Mouse (Mus musculus): ENCODE data around the gene Onecut3. TPM values are rescaled to one million over a fixed set of nuclear protein-coding genes. Genes with fewer than 3 reads are reported as not detected.
A peak's percentile ranks its signal among the peaks of the same experiment; 100 is the strongest.

Gene Onecut3
- polyA plus RNA-seq, 1 experiment from 2014 or later = not detected

DNA sequence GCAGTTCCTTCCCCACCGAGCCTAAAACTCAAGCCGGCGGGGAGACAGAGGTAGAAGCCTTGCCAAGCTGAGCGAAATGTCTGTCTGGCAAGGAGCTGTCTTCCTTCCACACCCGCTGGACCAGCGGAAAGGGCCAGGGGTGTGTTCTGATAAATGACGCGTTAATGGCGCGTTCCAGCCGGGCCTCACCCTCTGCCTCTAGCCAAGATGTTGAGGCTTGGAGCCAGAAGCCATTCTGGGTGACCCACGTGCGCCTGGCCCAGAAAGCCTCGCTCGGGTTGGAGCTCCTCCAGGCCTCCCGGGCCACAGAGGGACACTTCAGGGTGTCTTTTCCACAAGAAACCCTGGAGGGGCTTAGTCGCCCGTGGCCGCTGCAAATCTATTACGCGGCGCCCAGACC lies 4.6 kb upstream of the Onecut3 start:
- ATAC-seq (ENCODE audit: low read depth) = no peak

DNA sequence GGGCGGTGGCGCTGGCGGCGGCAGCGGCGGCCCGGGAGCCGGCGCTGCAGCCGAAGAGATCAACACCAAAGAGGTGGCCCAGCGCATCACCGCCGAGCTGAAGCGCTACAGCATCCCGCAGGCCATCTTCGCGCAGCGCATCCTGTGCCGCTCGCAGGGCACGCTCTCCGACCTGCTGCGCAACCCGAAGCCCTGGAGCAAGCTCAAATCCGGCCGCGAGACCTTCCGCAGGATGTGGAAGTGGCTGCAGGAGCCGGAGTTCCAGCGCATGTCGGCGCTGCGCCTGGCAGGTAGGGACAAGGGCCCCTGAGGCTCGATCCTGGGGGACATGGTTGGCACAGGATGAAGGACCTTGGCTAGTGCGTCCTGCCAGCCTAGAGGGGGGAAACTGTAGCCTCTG lies 1.3 kb downstream of the Onecut3 start:
- ATAC-seq (ENCODE audit: low read depth) (no peak), DNase-seq (ENCODE audit: low spot score) (no peak)
- H3K4me1 ChIP-seq (ENCODE audit: control insufficient read depth, insufficient read depth, low read length) = 0 out of 2 replicates have a peak, but pooled peaks cover 6% of the 10 kb centered on the region
- H3K4me2 ChIP-seq (ENCODE audit: low read depth, low read length) = peak overlapping the region; percentile 77
- 2% methylated on average over 24 of the region's 35 CpGs for WGBS
- H3K9ac ChIP-seq (ENCODE audit: low read depth, low read length) = no peak overlapping the region
- peaks cover 99% of the 10 kb centered on the region for H3K27me3 ChIP-seq (replicated peaks; ENCODE audit: control insufficient read depth, insufficient read depth, low read length)
- peak overlapping the region; percentile 45 for H3K4me3 ChIP-seq (ENCODE audit: low read depth, low read length)
- no peaks in the 10 kb centered on the region for H3K9me3 ChIP-seq (ENCODE audit: control insufficient read depth, low read length)
- H3K27ac ChIP-seq (replicated peaks; ENCODE audit: low read depth, low read length) = no peak overlapping the region
- no peaks in the 10 kb centered on the region for H3K36me3 ChIP-seq (ENCODE audit: control insufficient read depth, insufficient read depth, low read length)

More for the DNA sequence above, 4.6 kb upstream of the Onecut3 start:
- no peaks in the 10 kb centered on the region for H3K4me1 ChIP-seq (ENCODE audit: control insufficient read depth, insufficient read depth, low read length)
- H3K27me3 ChIP-seq (replicated peaks; ENCODE audit: control insufficient read depth, insufficient read depth, low read length) = peaks cover 89% of the 10 kb centered on the region
- no peak overlapping the region for H3K4me3 ChIP-seq (ENCODE audit: low read depth, low read length)
- WGBS = under 1% methylated on average over 17 of the region's 22 CpGs
- no peak for DNase-seq (ENCODE audit: low spot score)
- no peak overlapping the region for H3K27ac ChIP-seq (replicated peaks; ENCODE audit: low read depth, low read length)
- H3K36me3 ChIP-seq (ENCODE audit: control insufficient read depth, insufficient read depth, low read length) = no peaks in the 10 kb centered on the region
- no peak overlapping the region for H3K9ac ChIP-seq (ENCODE audit: low read depth, low read length)
- no peaks in the 10 kb centered on the region for H3K9me3 ChIP-seq (ENCODE audit: control insufficient read depth, low read length)
- no peak overlapping the region for H3K4me2 ChIP-seq (ENCODE audit: low read depth, low read length)

DNA sequence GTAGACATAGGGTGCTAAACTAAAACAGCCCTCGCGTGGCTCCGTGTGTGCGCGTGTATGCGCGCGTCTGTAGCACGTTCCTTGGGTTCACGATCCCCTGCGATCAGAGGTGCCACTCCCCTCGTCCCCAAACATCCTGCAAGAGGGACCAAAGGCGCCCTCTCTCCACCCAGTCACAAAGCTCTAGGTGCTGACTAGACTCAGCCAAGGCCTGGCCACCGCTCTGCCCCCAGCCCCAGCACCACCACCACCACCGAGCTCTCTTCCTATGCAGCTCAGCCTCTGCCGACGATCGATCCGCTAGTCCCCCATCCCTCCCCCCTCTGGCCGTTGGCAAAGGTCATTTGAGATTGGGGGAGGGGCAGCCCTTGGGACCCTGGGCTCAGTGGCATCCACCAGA lies 1.8 kb downstream of the Onecut3 start:
- Histone ChIP-seq H3K27me3 (replicated peaks; ENCODE audit: control insufficient read depth, insufficient read depth, low read length) (peaks cover 99% of the 10 kb centered on the region), H3K36me3 (ENCODE audit: control insufficient read depth, insufficient read depth, low read length) (no peaks in the 10 kb centered on the region), H3K27ac (replicated peaks; ENCODE audit: low read depth, low read length) (no peak overlapping the region), H3K9me3 (ENCODE audit: control insufficient read depth, low read length) (no peaks in the 10 kb centered on the region), H3K4me2 (ENCODE audit: low read depth, low read length) (no peak overlapping the region), H3K4me1 (ENCODE audit: control insufficient read depth, insufficient read depth, low read length) (0 out of 2 replicates have a peak, but pooled peaks cover 6% of the 10 kb centered on the region), H3K9ac (ENCODE audit: low read depth, low read length) (no peak overlapping the region), H3K4me3 (ENCODE audit: low read depth, low read length) (no peak overlapping the region)
- ATAC-seq (ENCODE audit: low read depth) = no peak
- no peak for DNase-seq (ENCODE audit: low spot score)
- WGBS = under 1% methylated on average over 20 of the region's 20 CpGs

DNA sequence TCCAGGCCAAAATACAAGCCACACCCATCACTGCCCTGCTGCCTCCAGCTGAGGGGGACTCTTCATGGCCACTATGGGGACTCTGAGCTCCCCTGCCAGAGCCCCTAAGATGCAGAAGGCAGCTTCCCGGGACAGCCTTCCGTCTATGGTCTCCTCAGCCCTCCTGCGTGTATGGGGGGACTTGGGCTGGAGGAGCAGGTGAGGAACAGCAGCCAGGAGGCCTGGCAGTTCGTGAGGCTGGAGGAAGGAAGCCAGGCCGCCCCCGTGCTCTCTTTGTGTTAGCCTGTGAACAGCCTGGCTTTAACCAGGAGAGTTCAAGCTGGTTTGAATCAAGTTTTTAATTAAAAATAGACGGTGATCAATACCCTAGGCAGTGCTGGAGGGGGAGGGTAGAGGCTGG lies 7.7 kb downstream of the Onecut3 start:
- no peak overlapping the region for H3K4me3 ChIP-seq (ENCODE audit: low read depth, low read length)
- 0% methylated on average over 7 of the region's 7 CpGs for WGBS
- no peaks in the 10 kb centered on the region for H3K36me3 ChIP-seq (ENCODE audit: control insufficient read depth, insufficient read depth, low read length)
- DNase-seq (ENCODE audit: low spot score) = no peak
- peaks cover 87% of the 10 kb centered on the region for H3K27me3 ChIP-seq (replicated peaks; ENCODE audit: control insufficient read depth, insufficient read depth, low read length)
- ATAC-seq (ENCODE audit: low read depth) = no peak
- no peak overlapping the region for H3K9ac ChIP-seq (ENCODE audit: low read depth, low read length)
- no peaks in the 10 kb centered on the region for H3K9me3 ChIP-seq (ENCODE audit: control insufficient read depth, low read length)
- no peaks in the 10 kb centered on the region for H3K4me1 ChIP-seq (ENCODE audit: control insufficient read depth, insufficient read depth, low read length)
- no peak overlapping the region for H3K4me2 ChIP-seq (ENCODE audit: low read depth, low read length)
- H3K27ac ChIP-seq (replicated peaks; ENCODE audit: low read depth, low read length) = no peak overlapping the region

DNA sequence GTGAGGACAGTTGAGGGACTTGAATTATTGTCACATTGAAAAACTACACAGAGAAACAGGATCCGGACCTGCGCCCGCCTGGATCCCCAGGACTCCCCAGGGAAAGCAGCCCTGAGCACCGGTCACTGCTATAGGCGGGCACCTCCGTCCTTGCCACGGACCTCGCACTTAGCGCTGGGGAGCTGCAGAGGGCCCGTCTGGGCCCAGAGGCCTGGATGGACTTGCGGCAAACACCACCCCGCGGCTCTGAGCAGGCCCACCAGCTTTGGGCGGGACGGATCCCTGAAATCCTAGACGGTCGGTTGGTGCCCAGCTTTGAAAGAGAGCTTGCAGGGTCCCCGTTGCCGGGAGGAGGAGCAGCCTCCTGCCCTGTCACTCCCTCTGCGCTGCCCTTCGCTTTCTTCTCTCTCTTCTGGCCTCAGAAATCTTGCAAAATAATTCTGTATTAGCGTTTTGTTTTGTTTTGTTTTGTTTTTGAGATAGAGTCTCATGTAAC lies 8.2 kb downstream of the Onecut3 start:
- peaks cover 86% of the 10 kb centered on the region for H3K27me3 ChIP-seq (replicated peaks; ENCODE audit: control insufficient read depth, insufficient read depth, low read length)
- peak overlapping the region; percentile 10; the same call in 1 of the 2 replicates for H3K4me3 ChIP-seq (ENCODE audit: low read depth, low read length)
- H3K9ac ChIP-seq (ENCODE audit: low read depth, low read length) = peak overlapping the region; percentile 45; the same call in 1 of the 2 replicates
- H3K4me1 ChIP-seq (ENCODE audit: control insufficient read depth, insufficient read depth, low read length) = no peaks in the 10 kb centered on the region
- H3K9me3 ChIP-seq (ENCODE audit: control insufficient read depth, low read length) = no peaks in the 10 kb centered on the region
- WGBS = under 1% methylated on average over 17 of the region's 22 CpGs
- H3K36me3 ChIP-seq (ENCODE audit: control insufficient read depth, insufficient read depth, low read length) = no peaks in the 10 kb centered on the region
- DNase-seq (ENCODE audit: low spot score) (no peak), ATAC-seq (ENCODE audit: low read depth) (no peak)
- H3K27ac ChIP-seq (replicated peaks; ENCODE audit: low read depth, low read length) = no peak overlapping the region
- H3K4me2 ChIP-seq (ENCODE audit: low read depth, low read length) = no peak overlapping the region

DNA sequence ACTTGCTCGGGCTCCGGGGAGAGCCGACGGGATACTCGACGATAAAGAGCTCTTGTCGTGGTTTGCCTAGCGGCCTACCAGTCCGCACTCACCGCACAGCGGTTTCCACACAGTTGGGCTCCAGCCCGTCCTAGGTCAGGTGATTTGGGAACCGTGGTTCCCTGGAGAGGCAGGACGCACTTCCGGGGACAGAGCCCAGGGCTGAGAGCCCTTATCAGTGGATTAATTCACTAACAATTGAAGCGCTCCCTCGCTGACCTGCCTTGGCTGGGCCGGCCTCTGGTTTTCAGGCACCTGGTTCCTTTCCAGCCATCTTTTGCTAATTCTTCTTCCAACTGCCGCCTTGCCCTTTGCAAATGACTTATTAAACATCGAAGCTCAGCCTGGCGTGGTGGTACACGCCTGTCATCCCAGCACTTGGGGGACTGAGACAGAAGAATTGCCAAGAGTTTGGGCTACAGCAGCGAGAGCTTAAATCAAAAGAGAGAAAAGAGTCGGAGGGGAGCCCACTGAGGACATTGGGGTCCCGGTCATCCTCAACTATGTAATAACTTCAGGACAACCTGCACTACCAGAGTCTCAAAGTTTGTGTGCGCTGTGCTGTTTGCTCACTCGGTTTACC lies 9.1 kb downstream of the Onecut3 start:
- ATAC-seq (ENCODE audit: low read depth) (no peak), DNase-seq (ENCODE audit: low spot score) (no peak)
- Histone ChIP-seq H3K27me3 (replicated peaks; ENCODE audit: control insufficient read depth, insufficient read depth, low read length) (peaks cover 79% of the 10 kb centered on the region), H3K4me1 (ENCODE audit: control insufficient read depth, insufficient read depth, low read length) (no peaks in the 10 kb centered on the region), H3K9me3 (ENCODE audit: control insufficient read depth, low read length) (no peaks in the 10 kb centered on the region), H3K36me3 (ENCODE audit: control insufficient read depth, insufficient read depth, low read length) (no peaks in the 10 kb centered on the region), H3K27ac (replicated peaks; ENCODE audit: low read depth, low read length) (no peak overlapping the region), H3K4me3 (ENCODE audit: low read depth, low read length) (no peak overlapping the region), H3K4me2 (ENCODE audit: low read depth, low read length) (no peak overlapping the region), H3K9ac (ENCODE audit: low read depth, low read length) (no peak overlapping the region)
- WGBS = 2% methylated on average over 27 of the region's 27 CpGs

DNA sequence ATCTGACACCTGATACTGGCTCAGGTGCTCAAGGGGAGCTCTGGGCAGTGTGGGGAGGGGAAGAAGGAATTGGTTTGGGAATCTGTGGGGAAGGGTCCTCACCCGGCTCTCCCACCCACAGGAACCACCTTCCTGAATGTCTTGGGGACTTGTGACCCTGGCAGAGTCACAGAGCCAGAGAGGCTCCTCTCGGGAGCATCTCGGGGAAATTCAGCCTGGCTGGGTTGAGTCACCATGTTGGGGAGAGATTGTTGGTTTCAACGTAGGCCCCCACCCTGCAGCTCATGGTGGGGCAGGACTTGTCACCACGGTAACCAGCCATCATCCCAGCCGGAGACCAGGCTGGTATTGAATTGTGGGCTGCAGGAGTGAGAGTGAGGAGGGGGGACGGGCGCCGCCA lies 10.1 kb downstream of the Onecut3 start:
- no peaks in the 10 kb centered on the region for H3K4me1 ChIP-seq (ENCODE audit: control insufficient read depth, insufficient read depth, low read length)
- peaks cover 71% of the 10 kb centered on the region for H3K27me3 ChIP-seq (replicated peaks; ENCODE audit: control insufficient read depth, insufficient read depth, low read length)
- no peaks in the 10 kb centered on the region for H3K36me3 ChIP-seq (ENCODE audit: control insufficient read depth, insufficient read depth, low read length)
- H3K27ac ChIP-seq (replicated peaks; ENCODE audit: low read depth, low read length) = no peak overlapping the region
- no peak overlapping the region for H3K9ac ChIP-seq (ENCODE audit: low read depth, low read length)
- no peaks in the 10 kb centered on the region for H3K9me3 ChIP-seq (ENCODE audit: control insufficient read depth, low read length)
- DNase-seq (ENCODE audit: low spot score) (no peak), ATAC-seq (ENCODE audit: low read depth) (no peak)
- H3K4me2 ChIP-seq (ENCODE audit: low read depth, low read length) = no peak overlapping the region
- no peak overlapping the region for H3K4me3 ChIP-seq (ENCODE audit: low read depth, low read length)
- WGBS = 1% methylated on average over 8 of the region's 9 CpGs

DNA sequence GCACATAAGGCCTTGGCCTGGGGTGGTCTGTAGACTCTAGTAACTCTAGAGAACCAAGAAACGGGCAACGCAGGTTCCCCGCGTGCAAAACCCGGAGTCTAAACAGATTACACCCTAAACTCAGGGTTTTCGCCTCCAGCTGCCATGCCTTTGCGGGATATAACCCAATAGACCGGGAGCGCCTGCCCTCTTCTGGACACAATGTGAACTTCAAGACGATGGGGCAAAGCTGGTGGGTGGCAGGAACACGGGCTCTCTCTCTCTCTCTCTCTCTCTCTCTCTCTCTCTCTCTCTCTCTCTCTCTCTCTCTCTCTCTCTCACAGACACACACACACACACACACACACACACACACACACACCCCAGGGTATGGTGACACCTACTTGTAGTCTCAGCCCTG lies 11.6 kb downstream of the Onecut3 start:
- under 1% methylated on average over 10 of the region's 11 CpGs for WGBS
- H3K9me3 ChIP-seq (ENCODE audit: control insufficient read depth, low read length) = no peaks in the 10 kb centered on the region
- peaks cover 62% of the 10 kb centered on the region for H3K27me3 ChIP-seq (replicated peaks; ENCODE audit: control insufficient read depth, insufficient read depth, low read length)
- H3K4me2 ChIP-seq (ENCODE audit: low read depth, low read length) = no peak overlapping the region
- H3K4me1 ChIP-seq (ENCODE audit: control insufficient read depth, insufficient read depth, low read length) = no peaks in the 10 kb centered on the region
- ATAC-seq (ENCODE audit: low read depth) (peak; percentile 51; the same call in 1 of the 2 replicates), DNase-seq (ENCODE audit: low spot score) (peak; percentile 73)
- no peaks in the 10 kb centered on the region for H3K36me3 ChIP-seq (ENCODE audit: control insufficient read depth, insufficient read depth, low read length)
- H3K4me3 ChIP-seq (ENCODE audit: low read depth, low read length) = no peak overlapping the region
- no peak overlapping the region for H3K9ac ChIP-seq (ENCODE audit: low read depth, low read length)
- H3K27ac ChIP-seq (replicated peaks; ENCODE audit: low read depth, low read length) = no peak overlapping the region
